Mouse (Mus musculus): ENCODE data around the gene Bid.

DNA sequence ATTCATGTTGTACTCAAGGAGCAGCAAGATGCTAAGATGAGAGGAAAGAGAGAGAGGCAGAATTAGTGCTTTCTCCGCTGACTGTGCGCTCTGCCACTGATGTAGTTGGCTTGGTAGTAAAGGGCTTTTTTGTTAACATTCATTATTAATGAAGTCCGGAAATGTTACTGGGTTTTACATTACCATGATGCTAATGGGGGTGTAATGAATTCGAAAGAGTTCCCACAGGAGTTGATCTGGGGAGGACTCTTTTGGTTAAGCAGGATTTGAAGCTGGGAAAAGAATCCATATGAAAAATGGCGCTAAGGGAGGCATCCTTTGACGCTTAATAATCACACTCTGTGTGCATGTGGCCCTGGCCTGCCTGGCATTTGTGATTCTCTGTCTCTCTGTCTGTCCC lies 32.2 kb downstream of the Bid start:
- TF ChIP-seq CTCF (IDR thresholded peaks at IDR 0.05; ENCODE audit: extremely low read depth, insufficient read length, insufficient replicate concordance, low read depth, low read length), result no peak
- TF ChIP-seq POLR2A (IDR thresholded peaks at IDR 0.05; ENCODE audit: low read depth, low read length), result no peak
